Mouse (Mus musculus) embryonic stem cell, embryonic (primary cell): ENCODE results near the gene Foxf2.

Experiments used
- CTCF ChIA-PET, 4 experiments: fragments of 300-600 bp in 2 of 4; fragments of 350-600 bp in 2 of 4; sonication (Branson Sonifier 250); formaldehyde crosslinking; loops; one replicate each; lab custom pipeline; 2022; ENCODE audit warnings: inconsistent platforms in 2 of 4; lab: Charles Lee
- POLR2A ChIA-PET, 4 experiments: fragments of 300-600 bp in 2 of 4; fragments of 350-600 bp in 2 of 4; sonication (Branson Sonifier 250); formaldehyde crosslinking; loops; one replicate each; lab custom pipeline; 2022; ENCODE audit warnings: antibody characterized with exemption in 4 of 4, inconsistent platforms in 1 of 4; lab: Charles Lee

Gene Foxf2

GRCm38 (mm10) chr13:31652131-31652745 is 26.6 kb downstream of the Foxf2 start:
- CTCF ChIA-PET, result no interaction called here
- POLR2A ChIA-PET, result no interaction called here

GRCm38 (mm10) chr13:31656249-31656648 is 30.6 kb downstream of the Foxf2 start:
- ChIA-PET POLR2A (interaction anchor here in 1 of 4 experiments (0.7 kb wide), 1 partner anchor 29 kb away, joined by 9 read pairs; no protein-coding TSS in a partner anchor), CTCF (interaction anchor here in 1 of 4 experiments (0.7 to 1.1 kb wide), 2 partner anchors 37 to 449 kb away, joined by 3 read pairs; no protein-coding TSS in a partner anchor)

- POLR2A ChIA-PET, result no interaction called here
- CTCF ChIA-PET, result no interaction called here
These were observed 32.6 kb downstream of the Foxf2 start for GRCm38 (mm10) chr13:31658212-31658611.

GRCm38 (mm10) chr13:31658963-31659362 is 33.3 kb downstream of the Foxf2 start:
- ChIA-PET POLR2A (interaction anchor here in 1 of 4 experiments (1.0 kb wide), 1 partner anchor 23 kb away, joined by 3 read pairs; no protein-coding TSS in a partner anchor), CTCF (interaction anchor here in 1 of 4 experiments (0.6 kb wide), 1 partner anchor 326 kb away, joined by 3 read pairs; no protein-coding TSS in a partner anchor)

GRCm38 (mm10) chr13:31661211-31661610 is 35.6 kb downstream of the Foxf2 start:
- ChIA-PET POLR2A (interaction anchor here in 3 of 4 experiments (0.5 to 1.8 kb wide), 4 partner anchors 8 to 120 kb away, joined by 3 to 8 read pairs (median 5); no protein-coding TSS in a partner anchor), CTCF (interaction anchor here in 3 of 4 experiments (0.6 to 1.0 kb wide), 4 partner anchors 99 to 1141 kb away, joined by 3 to 6 read pairs (median 4); no protein-coding TSS in a partner anchor)

GRCm38 (mm10) chr13:31665376-31665775 is 39.8 kb downstream of the Foxf2 start:
- CTCF ChIA-PET, result interaction anchor here in 2 of 4 experiments (0.5 to 0.7 kb wide), 3 partner anchors 8 to 161 kb away, joined by 3 to 11 read pairs (median 3); no protein-coding TSS in a partner anchor
- POLR2A ChIA-PET, result interaction anchor here in 1 of 4 experiments (1.5 kb wide), 1 partner anchor 16 kb away, joined by 7 read pairs; no protein-coding TSS in a partner anchor

- CTCF ChIA-PET, result no interaction called here
- POLR2A ChIA-PET, result no interaction called here
These were observed 42.4 kb downstream of the Foxf2 start for GRCm38 (mm10) chr13:31667919-31668524.

- ChIA-PET CTCF (no interaction called here), POLR2A (interaction anchor here in 3 of 4 experiments (0.6 to 4.1 kb wide), 4 partner anchors 8 to 1405 kb away, joined by 3 to 16 read pairs (median 6); no protein-coding TSS in a partner anchor)
These were observed 46.5 kb downstream of the Foxf2 start for GRCm38 (mm10) chr13:31672093-31672492.
